Mouse (Mus musculus) testis, adult 2 months (tissue): Measurements from ENCODE around the gene Snx30.

Experiments
- CTCF ChIP-seq: fragments of 200-500 bp; IDR thresholded peaks from 2 replicates; pipeline ENCODE4 v1.5.1; 2012; ENCODE audit warnings: low read depth, mild to moderate bottlenecking, inconsistent platforms, low read length, moderate library complexity; ENCODE audit not compliant: control insufficient read depth, insufficient read depth, insufficient replicate concordance
- POLR2A ChIP-seq: fragments of 200-500 bp; IDR thresholded peaks from 2 replicates; pipeline ENCODE4 v1.6.1; 2012; ENCODE audit warnings: low read depth, mild to moderate bottlenecking, inconsistent platforms, low read length, moderate library complexity; ENCODE audit not compliant: control insufficient read depth

- no peak for TF ChIP-seq CTCF
- TF ChIP-seq POLR2A: no peak
Measured at GRCm38 (mm10) chr4:59897814-59898520, 92.3 kb downstream of the Snx30 start.
